Mouse (Mus musculus) C3H10T1/2 (cell line): Measurements from ENCODE around the gene Thada. TPM values are rescaled to one million over a fixed set of nuclear protein-coding genes. Genes with fewer than 3 reads are reported as not detected.

Experiments
- polyA plus RNA-seq, 2 experiments: library from polyadenylated mRNA; unstranded; fragments of >200 nt; fragmentation: generic; extraction: Trizol; gene quantifications; one replicate each; pipeline ENCODE4 v1.2.1; 2012; ENCODE audit warnings: missing spikeins in 2 of 2

Gene Thada
- 1 to 10 TPM in 1 of 2 experiments, under 1 TPM in 1; 0.89 to 6.1 TPM for polyA plus RNA-seq

DNA sequence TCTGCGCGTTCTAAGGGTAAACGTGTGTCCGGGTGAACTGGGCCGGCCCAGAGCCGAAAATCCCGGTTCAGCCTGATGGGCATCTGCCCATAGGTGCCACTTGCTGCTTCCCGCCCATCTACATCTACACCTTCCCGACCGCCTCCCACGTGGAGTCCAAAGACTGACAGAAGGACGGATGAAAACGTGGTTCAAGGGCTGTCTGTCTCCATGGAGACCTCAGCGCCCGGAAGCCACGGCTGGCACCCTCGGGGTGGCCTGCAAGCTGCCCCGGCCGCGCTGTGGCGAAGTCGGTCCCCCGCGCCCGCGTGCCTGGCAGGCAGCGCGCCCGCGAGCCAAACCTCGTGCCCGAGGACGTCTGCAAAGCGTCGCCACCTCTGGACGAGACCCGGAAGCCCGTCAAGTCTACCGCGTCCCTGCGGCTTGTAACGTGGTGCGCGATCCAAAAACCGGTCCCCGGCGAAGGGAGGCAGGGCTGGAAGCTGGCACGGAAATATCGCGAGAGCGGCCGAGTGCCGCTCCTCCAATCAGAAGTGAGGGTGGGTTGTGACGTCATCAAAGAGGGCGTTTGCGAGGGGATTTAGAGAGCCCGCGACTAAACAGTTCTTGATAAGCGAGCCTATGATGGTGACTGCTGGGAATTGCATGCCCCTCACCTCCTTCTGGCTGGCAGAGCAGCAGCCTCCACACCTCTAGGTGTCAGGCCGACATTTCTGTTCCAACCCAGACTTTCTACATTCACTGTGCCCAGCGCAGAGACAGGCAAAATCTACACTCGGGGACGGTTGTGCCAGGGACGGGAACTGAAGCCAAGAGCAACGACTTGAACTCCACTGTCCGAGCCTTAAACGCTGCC lies at the start of gene Thada:
Gene Thada (minus strand): TSS at position 453 of the 856 bp plus-strand sequence.

DNA sequence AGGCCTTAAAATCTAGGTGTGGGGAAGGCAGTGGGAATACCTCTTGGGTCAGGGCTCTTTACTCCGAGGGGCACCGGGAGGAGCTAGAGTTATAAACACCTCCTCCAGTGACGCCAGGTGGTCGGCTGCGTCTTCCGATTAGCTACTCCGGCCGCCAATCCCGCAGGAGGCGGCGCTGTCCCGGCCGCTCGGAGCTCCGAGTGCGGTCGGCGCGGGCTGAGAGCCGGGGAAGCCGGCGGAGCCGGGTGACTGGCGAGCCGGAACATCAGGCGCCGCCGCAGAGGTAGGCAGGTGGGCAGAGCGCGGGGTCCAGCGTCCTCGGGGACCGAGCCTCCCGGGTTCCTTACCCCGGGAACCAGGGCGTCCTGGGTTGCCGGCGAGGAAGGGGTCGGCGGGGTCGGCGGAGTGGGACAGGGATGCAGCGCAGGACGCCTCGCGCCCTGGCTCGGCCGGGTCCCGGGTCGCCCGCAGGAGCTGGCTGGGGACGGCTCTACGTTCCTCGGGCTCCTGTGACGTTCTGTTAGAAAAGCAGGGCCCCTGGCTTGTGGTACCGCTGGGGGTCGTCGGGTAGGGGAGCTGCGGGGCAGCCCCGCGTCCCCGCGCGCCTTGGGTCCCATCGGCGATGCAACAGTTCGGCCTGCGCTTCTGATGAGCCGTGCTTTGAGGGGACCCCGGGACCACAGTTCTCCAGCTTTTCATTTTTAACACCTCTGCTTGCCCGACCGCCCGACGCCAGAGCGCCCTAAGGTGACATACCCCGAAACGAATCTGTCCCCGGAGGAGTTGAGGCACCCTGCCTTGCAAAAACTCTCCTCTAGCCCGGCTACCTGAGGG lies 45.9 kb upstream of the Thada start, which contains the start of gene Plekhh2:
Gene Plekhh2 (plus strand): TSS at position 214 of the 834 bp plus-strand sequence.

GRCm38 (mm10) chr17:84187727-84188373 lies 278.2 kb downstream of the Thada start, which contains the start of gene Zfp36l2:
Zfp36l2 (minus strand) TSS chr17:84187947.

Other genes with a start within 250 kb of the Thada start
- gene Plekhh2, start 45.7 kb upstream of the Thada start, polyA plus RNA-seq: 10 to 100 TPM in 1 of 2 experiments, under 1 TPM in 1; 0.49 to 10.3 TPM
- gene Dync2li1, start 160.3 kb upstream of the Thada start, polyA plus RNA-seq: 10 to 100 TPM in 1 of 2 experiments, 1 to 10 TPM in 1; 4.9 to 50.4 TPM
- under 1 TPM; 0.01 TPM for gene Abcg8, start 210.1 kb upstream of the Thada start, polyA plus RNA-seq
- not detected for gene Abcg5, start 216.8 kb upstream of the Thada start, polyA plus RNA-seq